8 mouse cellular contexts compared by ENCODE assay signal in genomic region chrX:101641161-101641530, GRCm38 (mm10). TPM values are rescaled to one million over a fixed set of nuclear protein-coding genes. Genes with fewer than 3 reads are reported as not detected.
DNase-seq lines count a peak whose midpoint lies in the region; ATAC-seq and TF ChIP-seq lines count a peak whose summit lies in the region.

No protein-coding gene starts in this region.

- peak overlapping the region; percentile 98 for H3K27ac ChIP-seq in layer of hippocampus, adult 2 months
- H3K27ac ChIP-seq in hindbrain, postnatal 0 days: peak overlapping the region; percentile 81
- H3K27ac ChIP-seq in midbrain, postnatal 0 days (ENCODE audit: low read depth, low read length): peak overlapping the region; percentile 86

- no peak for DNase-seq in layer of hippocampus, adult 2 months (ENCODE audit: low spot score in 2 of 2)
- no peak for DNase-seq in layer of hippocampus, adult 18-20 months (ENCODE audit: low spot score in 2 of 2)
- peak; percentile 15 for DNase-seq in c-Kit-negative CD71-positive TER-119-positive erythroid progenitor cells, embryonic 14.5 days (ENCODE audit: low read depth, low spot score)
- no peak for DNase-seq in hindbrain, postnatal 0 days (ENCODE audit: low spot score)
- DNase-seq in midbrain, postnatal 0 days (ENCODE audit: low spot score): no peak
- DNase-seq in spleen, postnatal 36 days (ENCODE audit: low spot score in 2 of 2): no peak
- no peak for DNase-seq in B cell, adult 2 months

- H3K4me2 ChIP-seq in hindbrain, postnatal 0 days (ENCODE audit: low read depth, low read length): peak overlapping the region; percentile 60
- peak overlapping the region; percentile 51 for H3K4me2 ChIP-seq in midbrain, postnatal 0 days (ENCODE audit: low read depth, low read length, poor library complexity, severe bottlenecking)

- no peaks in the 10 kb centered on the region for H3K36me3 ChIP-seq in hindbrain, postnatal 0 days (ENCODE audit: insufficient read depth, low read length)
- no peaks in the 10 kb centered on the region for H3K36me3 ChIP-seq in midbrain, postnatal 0 days (ENCODE audit: insufficient read depth, low read length)

- peak overlapping the region; percentile 82 for H3K9ac ChIP-seq in hindbrain, postnatal 0 days (replicated peaks; ENCODE audit: low read length)
- H3K9ac ChIP-seq in midbrain, postnatal 0 days (replicated peaks; ENCODE audit: low read length, poor library complexity, severe bottlenecking): peak overlapping the region; percentile 74

- H3K4me3 ChIP-seq in layer of hippocampus, adult 2 months: peak overlapping the region; percentile 75
- peak overlapping the region; percentile 56 for H3K4me3 ChIP-seq in hindbrain, postnatal 0 days (ENCODE audit: low read length)
- H3K4me3 ChIP-seq in midbrain, postnatal 0 days (ENCODE audit: low read depth, low read length): peak overlapping the region; percentile 59

- TF ChIP-seq CTCF in layer of hippocampus, adult 2 months (conservative IDR thresholded peaks at IDR 0.05): no peak
- no peak for TF ChIP-seq CTCF in hindbrain, postnatal 0 days (IDR thresholded peaks at IDR 0.05; ENCODE audit: low read depth)
- TF ChIP-seq CTCF in midbrain, postnatal 0 days (IDR thresholded peaks at IDR 0.05): no peak

- peak; percentile 14; the same call in 1 of the 2 replicates for ATAC-seq in hindbrain, postnatal 0 days
- no peak; the same call in 1 of the 2 replicates for ATAC-seq in midbrain, postnatal 0 days (ENCODE audit: low FRiP score)
- ATAC-seq in activated CD4-positive, CD25-positive, alpha-beta regulatory T cell, adult 4 months: no peak

- 22% methylated on average over 6 of the region's 6 CpGs for WGBS in hindbrain, postnatal 0 days
- WGBS in midbrain, postnatal 0 days: 16% methylated on average over 6 of the region's 6 CpGs

- no peaks in the 10 kb centered on the region for H3K4me1 ChIP-seq in hindbrain, postnatal 0 days (ENCODE audit: insufficient read depth, low read length)
- H3K4me1 ChIP-seq in midbrain, postnatal 0 days (ENCODE audit: insufficient read depth, low read length): no peaks in the 10 kb centered on the region

- no peaks in the 10 kb centered on the region for H3K9me3 ChIP-seq in hindbrain, postnatal 0 days (ENCODE audit: low read length)
- no peaks in the 10 kb centered on the region for H3K9me3 ChIP-seq in midbrain, postnatal 0 days (ENCODE audit: low read length)

- no peaks in the 10 kb centered on the region for H3K27me3 ChIP-seq in hindbrain, postnatal 0 days (ENCODE audit: insufficient read depth, low read length)
- peaks cover 3% of the 10 kb centered on the region; the same call in 1 of the 2 replicates for H3K27me3 ChIP-seq in midbrain, postnatal 0 days (ENCODE audit: insufficient read depth, low read length)

RNA-seq across cellular contexts. Expression of gene Ogt, which starts 1.3 kb away (rescaled TPM):
- 100 to 1,000 TPM; 228 to 241 TPM for total RNA-seq in layer of hippocampus, adult 2 months (2021)
- total RNA-seq in layer of hippocampus, adult 18-20 months (2021): 100 to 1,000 TPM; 195 to 213 TPM
- total RNA-seq in hindbrain, postnatal 0 days (2014; rRNA removed): 118 and 130 TPM in 2 replicates
- 88.6 and 99.7 TPM in 2 replicates for polyA plus RNA-seq in hindbrain, postnatal 0 days (2015; fragmentation: Nextera tagmentation; extraction: Ambion mirVana)
- total RNA-seq in midbrain, postnatal 0 days (2014; rRNA removed): 125 and 174 TPM in 2 replicates
- 97.6 and 110 TPM in 2 replicates for polyA plus RNA-seq in midbrain, postnatal 0 days (2015; fragmentation: Nextera tagmentation; extraction: Ambion mirVana)
- 100 to 1,000 TPM; 157 to 183 TPM for polyA plus RNA-seq in activated CD4-positive, CD25-positive, alpha-beta regulatory T cell, adult 4 months (2017; shearing (Covaris generic))
